Mouse (Mus musculus): ENCODE measurements around the gene Tbcel.

Gene Tbcel

GRCm38 (mm10) chr9:42507709-42508108 lies at the start of gene Tbcel:
Gene Tbcel (minus strand): TSS chr9:42507809.
- DNase-seq (ENCODE audit: extremely low read depth, low read depth, low spot score) = no peak

GRCm38 (mm10) chr9:42555186-42555585 lies 47.6 kb upstream of the Tbcel start:
- DNase-seq (ENCODE audit: extremely low read depth, low read depth, low spot score) = no peak

- DNase-seq (ENCODE audit: extremely low read depth, low read depth, low spot score) = no peak
Measured at GRCm38 (mm10) chr9:42550116-42550515, 42.5 kb upstream of the Tbcel start.

- DNase-seq (ENCODE audit: extremely low read depth, low read depth, low spot score) = no peak
Measured at GRCm38 (mm10) chr9:42548981-42549380, 41.4 kb upstream of the Tbcel start.

DNA sequence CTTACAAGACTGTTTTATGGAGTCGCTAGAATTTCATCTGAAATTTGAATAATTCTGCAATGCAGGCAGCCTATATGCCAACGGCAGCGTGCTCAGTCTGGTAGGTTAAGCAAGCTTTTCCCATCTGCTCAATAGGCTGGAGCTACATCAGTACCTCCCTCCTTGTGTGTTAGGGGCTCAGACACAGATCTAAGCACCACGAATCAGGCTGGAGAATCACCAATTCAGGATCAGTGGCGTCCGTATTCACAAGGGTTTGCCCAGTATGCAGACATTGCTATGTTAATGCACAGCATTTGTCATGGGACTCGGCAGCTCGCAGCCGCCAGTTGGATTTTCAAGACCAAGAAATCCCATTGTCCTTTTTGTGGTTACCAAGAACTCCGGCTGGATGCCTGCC lies 36.9 kb upstream of the Tbcel start:
- no peak for DNase-seq (ENCODE audit: extremely low read depth, low read depth, low spot score)

GRCm38 (mm10) chr9:42533491-42533890 lies 25.9 kb upstream of the Tbcel start:
- DNase-seq (ENCODE audit: extremely low read depth, low read depth, low spot score) = no peak

GRCm38 (mm10) chr9:42533041-42533440 lies 25.4 kb upstream of the Tbcel start:
- no peak for DNase-seq (ENCODE audit: extremely low read depth, low read depth, low spot score)

- DNase-seq (ENCODE audit: extremely low read depth, low read depth, low spot score) = no peak
Measured at GRCm38 (mm10) chr9:42531951-42532350, 24.3 kb upstream of the Tbcel start.

GRCm38 (mm10) chr9:42530221-42531152 lies 22.9 kb upstream of the Tbcel start:
- DNase-seq (ENCODE audit: extremely low read depth, low read depth, low spot score) = no peak

- DNase-seq (ENCODE audit: extremely low read depth, low read depth, low spot score) = no peak
Measured at GRCm38 (mm10) chr9:42520587-42521084, 13.0 kb upstream of the Tbcel start.

- DNase-seq (ENCODE audit: extremely low read depth, low read depth, low spot score) = no peak
Measured at GRCm38 (mm10) chr9:42518163-42518562, 10.6 kb upstream of the Tbcel start.

DNA sequence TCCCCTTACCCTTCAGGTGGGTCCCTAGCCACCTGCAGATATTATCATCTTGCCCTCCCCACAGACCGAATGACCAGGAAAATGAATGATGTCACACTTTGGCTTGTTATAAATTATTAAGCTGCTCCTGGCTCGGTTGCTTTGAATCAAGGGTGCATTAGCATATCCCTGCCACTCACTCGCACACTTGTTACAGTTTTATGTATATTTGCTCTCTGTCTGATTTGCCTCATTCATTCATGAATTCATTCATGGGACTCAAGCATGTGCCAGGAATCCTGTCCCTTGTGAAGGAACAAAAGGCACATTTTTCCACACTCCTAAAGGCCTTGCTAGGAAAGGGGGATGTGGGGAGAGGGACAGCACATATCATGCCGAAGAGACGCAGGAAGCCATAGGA lies 5.5 kb upstream of the Tbcel start:
- DNase-seq (ENCODE audit: extremely low read depth, low read depth, low spot score) = no peak

DNA sequence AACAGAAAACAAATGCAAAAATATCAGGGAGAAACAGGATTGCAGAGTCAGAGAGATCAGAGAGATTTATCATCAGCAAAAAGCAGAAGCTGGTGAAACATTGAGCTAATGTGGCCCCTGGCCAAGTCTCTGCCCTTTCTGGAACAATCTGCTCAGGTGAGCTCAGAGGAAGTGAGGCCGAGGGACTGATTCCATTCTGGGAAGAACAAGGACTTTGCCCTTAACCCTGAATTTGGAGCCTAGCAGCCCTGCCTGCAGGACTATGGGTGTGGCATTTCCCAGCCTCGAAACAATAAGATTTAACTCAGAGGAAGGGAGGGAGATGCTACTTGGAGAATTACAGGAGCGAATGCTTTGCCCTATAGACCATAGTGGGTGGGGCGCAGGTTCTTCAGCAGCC lies 4.7 kb upstream of the Tbcel start:
- DNase-seq (ENCODE audit: extremely low read depth, low read depth, low spot score) = no peak

DNA sequence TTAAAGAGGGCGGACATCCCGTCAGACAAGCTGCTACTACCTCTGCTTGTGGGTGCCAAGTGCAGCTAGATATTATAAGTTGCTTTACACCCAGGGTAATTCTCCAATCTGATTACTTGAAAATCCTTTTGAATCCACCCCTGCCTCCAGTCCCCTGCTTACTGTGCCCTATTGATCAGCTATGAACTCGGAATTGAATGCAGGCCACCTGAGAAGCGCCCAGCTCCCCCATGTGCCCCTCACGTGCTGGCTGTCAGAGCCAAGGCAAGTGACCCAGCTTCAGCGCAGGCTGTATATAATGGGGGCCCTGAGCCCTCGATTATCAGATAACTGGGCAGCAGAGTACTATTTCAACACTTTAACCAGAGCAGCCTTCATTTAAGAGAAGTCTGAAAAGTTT lies 626 bp upstream of the Tbcel start:
- no peak for DNase-seq (ENCODE audit: extremely low read depth, low read depth, low spot score)

DNA sequence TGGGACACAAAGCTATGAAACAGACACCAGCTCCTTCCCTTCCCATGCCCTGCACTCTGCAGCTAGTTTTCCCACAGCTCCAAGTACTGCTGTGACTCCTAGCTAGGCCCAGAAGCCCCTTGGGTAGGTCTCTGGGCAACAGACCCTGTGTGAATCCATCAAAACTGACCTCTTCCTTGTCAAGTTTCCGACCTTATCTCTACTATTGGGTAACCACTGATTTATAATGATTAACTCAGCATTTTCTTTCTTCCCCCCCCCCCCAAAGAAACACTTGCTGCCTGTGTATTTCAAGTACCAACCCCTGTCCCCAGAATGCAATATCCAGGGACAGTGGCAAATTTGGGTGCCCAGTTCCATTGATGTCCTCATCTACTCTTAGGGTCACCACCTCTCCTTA lies 587 bp downstream of the Tbcel start:
- no peak for DNase-seq (ENCODE audit: extremely low read depth, low read depth, low spot score)

GRCm38 (mm10) chr9:42504971-42505510 lies 2.6 kb downstream of the Tbcel start:
- no peak for DNase-seq (ENCODE audit: extremely low read depth, low read depth, low spot score)

GRCm38 (mm10) chr9:42504559-42504958 lies 3.0 kb downstream of the Tbcel start:
- no peak for DNase-seq (ENCODE audit: extremely low read depth, low read depth, low spot score)

DNA sequence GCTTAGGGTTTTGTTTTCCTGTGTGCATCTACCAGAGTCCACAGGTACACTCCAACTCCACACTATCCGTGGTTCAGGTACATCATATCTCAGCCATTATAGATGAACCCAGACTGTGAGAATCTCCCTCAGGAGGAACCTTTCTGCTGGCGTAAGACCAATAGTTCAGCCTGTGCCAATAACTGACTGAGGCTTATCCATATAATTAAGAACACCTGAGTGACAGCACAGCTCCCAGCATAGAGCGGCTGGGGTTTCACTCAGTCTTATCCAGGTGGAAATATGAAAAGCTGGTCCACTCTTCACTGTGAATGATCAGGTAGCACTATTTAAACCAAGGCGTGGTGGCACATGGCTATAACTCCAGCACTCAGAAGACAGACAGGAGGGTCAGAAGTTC lies 3.9 kb downstream of the Tbcel start:
- no peak for DNase-seq (ENCODE audit: extremely low read depth, low read depth, low spot score)

DNA sequence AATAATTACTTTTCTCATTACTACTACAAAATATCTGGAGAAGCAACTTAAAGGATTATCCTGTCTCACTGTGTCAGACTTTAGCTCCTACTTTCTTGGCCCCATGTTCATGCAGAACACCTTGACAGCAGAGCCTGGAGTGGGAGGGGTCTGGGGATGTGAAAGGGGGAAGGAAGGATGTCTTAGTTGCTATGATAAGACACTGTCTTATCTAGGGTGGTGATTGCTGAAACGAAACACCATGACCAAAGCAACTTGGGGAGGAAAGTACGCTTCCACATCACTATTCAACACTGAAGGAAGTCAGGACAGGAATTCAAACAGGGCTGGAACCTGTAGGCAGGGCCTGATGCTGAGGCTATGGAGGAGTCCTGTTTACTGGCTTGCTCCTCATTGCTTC lies 11.3 kb downstream of the Tbcel start:
- DNase-seq (ENCODE audit: extremely low read depth, low read depth, low spot score) = no peak

- no peak for DNase-seq (ENCODE audit: extremely low read depth, low read depth, low spot score)
Measured at GRCm38 (mm10) chr9:42491780-42492179, 15.8 kb downstream of the Tbcel start.

DNA sequence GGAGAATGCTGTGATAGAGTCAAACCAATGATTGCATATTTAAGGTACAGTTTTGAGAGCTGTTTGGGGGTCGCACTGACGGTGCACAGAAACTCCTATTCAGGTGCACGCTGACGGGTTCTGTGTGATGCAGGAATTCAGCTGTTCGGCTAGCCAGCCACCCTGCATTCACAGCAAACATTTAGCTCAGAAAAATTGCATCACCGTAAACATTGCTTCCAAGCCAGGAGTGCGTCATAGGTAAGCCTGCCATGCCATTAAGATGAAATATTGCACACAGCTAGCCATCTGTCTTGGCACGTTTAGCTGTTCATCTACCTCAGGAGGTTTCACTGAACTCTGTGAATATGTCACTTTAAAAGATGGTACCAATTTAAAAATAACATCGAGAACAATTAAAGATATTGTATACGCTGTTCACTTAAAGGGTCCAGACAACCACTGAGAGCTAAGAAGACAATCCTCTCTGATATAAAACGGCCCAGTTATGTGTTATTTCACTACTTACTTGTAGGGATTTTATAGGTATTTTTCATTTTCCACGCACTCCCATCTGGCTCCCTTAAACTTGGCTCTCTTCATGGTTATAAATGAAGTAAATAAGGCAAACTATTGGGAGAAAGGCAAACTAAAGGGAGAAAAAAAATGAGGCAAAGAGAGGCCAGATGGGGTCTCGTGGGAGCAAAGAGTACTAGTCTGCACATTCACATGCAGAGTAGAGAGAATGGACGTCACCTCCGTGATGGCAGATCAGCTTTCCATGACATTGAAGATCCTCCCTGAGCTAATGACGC lies 16.8 kb downstream of the Tbcel start:
- DNase-seq (ENCODE audit: extremely low read depth, low read depth, low spot score) = no peak

GRCm38 (mm10) chr9:42488071-42488470 lies 19.5 kb downstream of the Tbcel start:
- DNase-seq (ENCODE audit: extremely low read depth, low read depth, low spot score) = no peak
